Mouse (Mus musculus) liver, postnatal 0 days (tissue): Measurements from ENCODE around the gene Fank1.

ENCODE experiments used
- CTCF ChIP-seq: sonication (generic); IDR thresholded peaks from 2 replicates; pipeline ENCODE4 v1.5.1; 2016; ENCODE audit warnings: antibody characterized with exemption, low read depth
- EP300 ChIP-seq: IDR thresholded peaks from 2 replicates; pipeline ENCODE4 v1.6.1; 2016; ENCODE audit warnings: antibody characterized with exemption, low read depth, mild to moderate bottlenecking

DNA sequence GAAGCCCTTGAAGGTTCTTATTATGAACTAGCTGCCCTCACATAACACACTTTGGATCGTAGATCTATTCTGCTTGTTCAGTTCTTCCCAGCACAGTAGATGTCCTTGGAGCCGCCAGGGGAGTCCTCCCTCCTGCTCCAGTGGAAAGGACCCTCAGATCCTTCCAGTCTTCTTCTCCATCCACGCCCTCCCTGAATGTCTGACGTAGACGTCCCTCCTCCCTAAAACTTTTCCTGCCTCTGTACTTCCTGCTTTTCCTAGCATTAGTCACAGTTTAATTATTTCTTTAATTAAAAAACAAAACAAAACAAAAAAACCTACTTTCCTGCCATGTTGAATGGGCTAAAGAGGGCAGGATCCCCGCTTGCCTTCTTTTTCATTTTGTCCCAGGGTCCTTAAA lies 5.3 kb downstream of the Fank1 start:
- TF ChIP-seq CTCF (no peak), EP300 (no peak)
